Mouse (Mus musculus): ENCODE data around the gene Ankfn1.

The Ankfn1 gene

GRCm38 (mm10) chr11:89569391-89570145 is 207.9 kb downstream of the Ankfn1 start:
- DNase-seq = no peak

- no peak for DNase-seq
Observed at GRCm38 (mm10) chr11:89568246-89568645, 209.2 kb downstream of the Ankfn1 start.

- no peak for DNase-seq
Observed at GRCm38 (mm10) chr11:89551441-89551840, 226.0 kb downstream of the Ankfn1 start.

GRCm38 (mm10) chr11:89550921-89551320 is 226.5 kb downstream of the Ankfn1 start:
- no peak for DNase-seq

GRCm38 (mm10) chr11:89548786-89549185 is 228.7 kb downstream of the Ankfn1 start:
- DNase-seq = no peak

- DNase-seq = peak; percentile 21
Observed at GRCm38 (mm10) chr11:89546164-89546563, 231.3 kb downstream of the Ankfn1 start.

- no peak for DNase-seq
Observed at GRCm38 (mm10) chr11:89544856-89545817, 232.3 kb downstream of the Ankfn1 start.

GRCm38 (mm10) chr11:89538376-89538775 is 239.1 kb downstream of the Ankfn1 start:
- no peak for DNase-seq

- no peak for DNase-seq
Observed at GRCm38 (mm10) chr11:89527800-89528430, 249.5 kb downstream of the Ankfn1 start.

- no peak for DNase-seq
Observed at GRCm38 (mm10) chr11:89515501-89515901, 262.0 kb downstream of the Ankfn1 start.

GRCm38 (mm10) chr11:89508675-89509324 is 268.7 kb downstream of the Ankfn1 start:
- DNase-seq = no peak

- DNase-seq = no peak
Observed at GRCm38 (mm10) chr11:89506595-89507245, 270.7 kb downstream of the Ankfn1 start.

GRCm38 (mm10) chr11:89505046-89505445 is 272.4 kb downstream of the Ankfn1 start:
- no peak for DNase-seq

GRCm38 (mm10) chr11:89501796-89502195 is 275.7 kb downstream of the Ankfn1 start:
- no peak for DNase-seq

GRCm38 (mm10) chr11:89500961-89501360 is 276.5 kb downstream of the Ankfn1 start:
- DNase-seq = no peak

GRCm38 (mm10) chr11:89481084-89481483 is 296.4 kb downstream of the Ankfn1 start:
- no peak for DNase-seq

- DNase-seq = no peak
Observed at GRCm38 (mm10) chr11:89476927-89477326, 300.5 kb downstream of the Ankfn1 start.

GRCm38 (mm10) chr11:89476047-89476446 is 301.4 kb downstream of the Ankfn1 start:
- no peak for DNase-seq

- no peak for DNase-seq
Observed at GRCm38 (mm10) chr11:89472871-89473270, 304.6 kb downstream of the Ankfn1 start.

- no peak for DNase-seq
Observed at GRCm38 (mm10) chr11:89465381-89465780, 312.1 kb downstream of the Ankfn1 start.

- DNase-seq = no peak
Observed at GRCm38 (mm10) chr11:89462216-89462615, 315.2 kb downstream of the Ankfn1 start.

- no peak for DNase-seq
Observed at GRCm38 (mm10) chr11:89459437-89459836, 318.0 kb downstream of the Ankfn1 start.
